ENCODE assay signal across 14 mouse cellular contexts in the genomic region with DNA sequence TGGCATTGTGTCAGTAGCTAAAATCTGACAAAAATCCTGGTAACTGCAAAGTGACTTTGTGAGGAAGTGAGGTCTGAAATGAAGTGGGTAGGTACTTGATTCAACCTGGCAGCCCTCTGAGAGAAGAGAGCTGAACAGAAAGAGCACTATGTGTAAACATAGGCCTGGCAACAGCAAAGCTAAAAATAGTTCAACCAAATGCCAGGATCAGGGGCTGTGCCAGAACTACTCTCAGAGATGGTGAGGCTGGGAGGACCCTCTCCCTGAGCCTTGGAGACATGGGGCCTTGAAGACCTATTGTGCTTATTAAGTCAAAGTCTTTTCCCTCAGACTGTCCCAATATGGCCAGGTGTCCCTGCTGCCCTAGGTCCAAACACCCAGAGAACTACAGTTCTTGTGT. TPM values are rescaled to one million over a fixed set of nuclear protein-coding genes. Genes with fewer than 3 reads are reported as not detected.
DNase-seq lines count a peak whose midpoint lies in the region; ATAC-seq lines count a peak whose summit lies in the region.
"Had no signal": no experiment of that assay in that cellular context is flagged by ENCODE, and none has a peak within 500 bp of the region (broad histone marks: within the 10 kb centered on the region; RNA-seq: fewer than 3 reads in every experiment).

No protein-coding gene starts in this region.

- H3K4me1 ChIP-seq in midbrain, embryonic 11.5 days (ENCODE audit: control insufficient read depth, insufficient read depth, low read length), result no peaks in the 10 kb centered on the region
- no peaks in the 10 kb centered on the region for H3K4me1 ChIP-seq in midbrain, embryonic 15.5 days
- 0 out of 2 replicates have a peak, but pooled peaks cover under 1% of the 10 kb centered on the region for H3K4me1 ChIP-seq in stomach, embryonic 15.5 days

- H3K36me3 ChIP-seq in midbrain, embryonic 11.5 days (ENCODE audit: control insufficient read depth, insufficient read depth, low read length), result no peaks in the 10 kb centered on the region
- no peaks in the 10 kb centered on the region for H3K36me3 ChIP-seq in midbrain, embryonic 15.5 days (replicated peaks)
- H3K36me3 ChIP-seq in stomach, embryonic 15.5 days, result no peaks in the 10 kb centered on the region

- H3K27me3 ChIP-seq in midbrain, embryonic 11.5 days (ENCODE audit: control insufficient read depth, insufficient read depth, low read length), result no peaks in the 10 kb centered on the region
- no peaks in the 10 kb centered on the region for H3K27me3 ChIP-seq in midbrain, embryonic 15.5 days (replicated peaks)
- no peaks in the 10 kb centered on the region for H3K27me3 ChIP-seq in stomach, embryonic 15.5 days (replicated peaks)
- H3K27me3 ChIP-seq: Patski had no signal

- H3K4me3 ChIP-seq in midbrain, embryonic 11.5 days (ENCODE audit: low read depth, low read length), result no peak overlapping the region
- no peak overlapping the region for H3K4me3 ChIP-seq in midbrain, embryonic 15.5 days
- no peak overlapping the region for H3K4me3 ChIP-seq in stomach, embryonic 15.5 days (replicated peaks)
- H3K4me3 ChIP-seq: erythroblast, embryonic 14.5 days had no signal

- H3K27ac ChIP-seq in midbrain, embryonic 11.5 days (ENCODE audit: low read depth, low read length), result no peak overlapping the region
- H3K27ac ChIP-seq in midbrain, embryonic 15.5 days, result no peak overlapping the region
- H3K27ac ChIP-seq in stomach, embryonic 15.5 days, result peak overlapping the region; percentile 17; the same call in 1 of the 2 replicates
- H3K27ac ChIP-seq: macrophage had no signal

- no peak overlapping the region for H3K9ac ChIP-seq in midbrain, embryonic 11.5 days (ENCODE audit: low read length)
- no peak overlapping the region for H3K9ac ChIP-seq in midbrain, embryonic 15.5 days
- H3K9ac ChIP-seq in stomach, embryonic 15.5 days, result no peak overlapping the region

- peak; percentile 54 for ATAC-seq in frontal cortex, adult (ENCODE audit: low TSS enrichment)
- ATAC-seq in midbrain, embryonic 11.5 days (ENCODE audit: low FRiP score), result no peak
- no peak for ATAC-seq in midbrain, embryonic 15.5 days (replicated peaks)
- ATAC-seq in stomach, embryonic 15.5 days (ENCODE audit: insufficient read depth, low FRiP score, low read depth), result no peak
- ATAC-seq: CD4-positive, CD25-positive, alpha-beta regulatory T cell, adult 4 months; Patski had no signal

- intact Hi-C loops in gastrocnemius, postnatal 36 days (cut with DNase I), result loop anchor here (10.0 kb wide), 1 partner anchor 266 kb away; a partner anchor contains a TSS

- DNase-seq in frontal cortex, adult 2 months (ENCODE audit: extremely low spot score in 1 of 2, low spot score in 1 of 2), result no peak
- DNase-seq in midbrain, embryonic 11.5 days (ENCODE audit: low spot score, missing footprints), result peak; percentile 8
- DNase-seq in layer of hippocampus, postnatal 10 days (ENCODE audit: low spot score in 2 of 2), result peak; percentile 43 to 54
- DNase-seq in gastrocnemius, postnatal 36 days, result no peak
- DNase-seq in thymus, postnatal 4 days, result no peak
- DNase-seq: adrenal gland, postnatal 25 days; kidney, postnatal 14 days had no signal

- no peak overlapping the region for H3K4me2 ChIP-seq in midbrain, embryonic 11.5 days
- H3K4me2 ChIP-seq in midbrain, embryonic 15.5 days, result no peak overlapping the region
- H3K4me2 ChIP-seq in stomach, embryonic 15.5 days, result no peak overlapping the region

- H3K9me3 ChIP-seq in midbrain, embryonic 11.5 days (ENCODE audit: control insufficient read depth, low read length), result no peaks in the 10 kb centered on the region
- H3K9me3 ChIP-seq in midbrain, embryonic 15.5 days, result no peaks in the 10 kb centered on the region
- H3K9me3 ChIP-seq in stomach, embryonic 15.5 days, result no peaks in the 10 kb centered on the region

RNA-seq across cellular contexts. Expression of a gene that starts 10.7 kb away (rescaled TPM):
- polyA plus RNA-seq in frontal cortex, adult 2 months (2012; rRNA removed), result 74.8 and 83.7 TPM in 2 replicates
- 129 and 137 TPM in 2 replicates for polyA plus RNA-seq in midbrain, embryonic 11.5 days (2014; fragmentation: Nextera tagmentation; extraction: Ambion mirVana)
- 79.3 and 84.0 TPM in 2 replicates for polyA plus RNA-seq in midbrain, embryonic 15.5 days (2015; fragmentation: Nextera tagmentation; extraction: Ambion mirVana)
- 10 to 100 TPM; 82.7 to 88.7 TPM for total RNA-seq in layer of hippocampus, postnatal 10 days (2021)
- 117 and 136 TPM in 2 replicates for polyA plus RNA-seq in stomach, embryonic 15.5 days (2015; fragmentation: Nextera tagmentation; extraction: Ambion mirVana)
- 10 to 100 TPM in 1 of 2 experiments, 1 to 10 TPM in 1; 7.4 to 11.1 TPM for total RNA-seq in gastrocnemius, postnatal 36 days (2021)

Comparison
In these comparisons a context has a peak if more than half of its experiments do, and no peak if none do; other contexts are left out.
1. DNase-seq: peak in midbrain, embryonic 11.5 days (single experiment) and layer of hippocampus, postnatal 10 days (2 of 2); none in frontal cortex, adult 2 months (0 of 2), gastrocnemius, postnatal 36 days (0 of 2) and thymus, postnatal 4 days (single experiment).